Mouse (Mus musculus): ENCODE measurements around the gene Myh11. TPM values are rescaled to one million over a fixed set of nuclear protein-coding genes. Genes with fewer than 3 reads are reported as not detected.
A peak's percentile ranks its signal among the peaks of the same experiment; 100 is the strongest.

Gene Myh11
- polyA plus RNA-seq, 1 experiment from 2014 or later: 0.36 TPM

- H3K9me3 ChIP-seq (ENCODE audit: low read length): no peaks in the 10 kb centered on the region
- peaks cover 29% of the 10 kb centered on the region for H3K36me3 ChIP-seq (replicated peaks; ENCODE audit: insufficient read depth, low read length)
- TF ChIP-seq CTCF (IDR thresholded peaks at IDR 0.05; ENCODE audit: low read depth): peak; percentile 90
- no peak for TF ChIP-seq EP300 (IDR thresholded peaks at IDR 0.05; ENCODE audit: low read depth)
- no peaks in the 10 kb centered on the region for H3K27me3 ChIP-seq (ENCODE audit: insufficient read depth, low read length)
- ATAC-seq (no peak), DNase-seq (peak; percentile 63)
- H3K4me3 ChIP-seq (ENCODE audit: low read depth, low read length): no peak overlapping the region
- 51% methylated on average over 6 of the region's 6 CpGs for WGBS (ENCODE audit: insufficient replicate concordance)
- H3K4me2 ChIP-seq (ENCODE audit: low read depth, low read length): no peak overlapping the region
- no peak overlapping the region for H3K27ac ChIP-seq (ENCODE audit: low read depth)
- peaks cover 11% of the 10 kb centered on the region for H3K4me1 ChIP-seq (ENCODE audit: insufficient read depth)
- no peak overlapping the region for H3K9ac ChIP-seq (replicated peaks)
Measured at GRCm38 (mm10) chr16:14311371-14311770, 20.2 kb upstream of the Myh11 start.

- H3K36me3 ChIP-seq (replicated peaks; ENCODE audit: insufficient read depth, low read length): peaks cover 39% of the 10 kb centered on the region
- H3K4me1 ChIP-seq (ENCODE audit: insufficient read depth): peaks cover 3% of the 10 kb centered on the region; the same call in 1 of the 2 replicates
- ATAC-seq: no peak
- TF ChIP-seq CTCF (IDR thresholded peaks at IDR 0.05; ENCODE audit: low read depth) (no peak), EP300 (IDR thresholded peaks at IDR 0.05; ENCODE audit: low read depth) (peak; percentile 57)
- H3K4me2 ChIP-seq (ENCODE audit: low read depth, low read length): 0 out of 2 replicates have a peak overlapping the region, but pooled peaks have one; percentile 19
- no peaks in the 10 kb centered on the region for H3K9me3 ChIP-seq (ENCODE audit: low read length)
- H3K27me3 ChIP-seq (ENCODE audit: insufficient read depth, low read length): no peaks in the 10 kb centered on the region
- H3K27ac ChIP-seq (ENCODE audit: low read depth): peak overlapping the region; percentile 51; the same call in 1 of the 2 replicates
- 23% methylated on average over 3 of the region's 3 CpGs for WGBS (ENCODE audit: insufficient replicate concordance)
- H3K4me3 ChIP-seq (ENCODE audit: low read depth, low read length): no peak overlapping the region
- DNase-seq: no peak
- H3K9ac ChIP-seq (replicated peaks): no peak overlapping the region
Measured at GRCm38 (mm10) chr16:14309833-14310232, 18.7 kb upstream of the Myh11 start.

GRCm38 (mm10) chr16:14308245-14309073 lies 17.3 kb upstream of the Myh11 start:
- 58% methylated on average over 6 of the region's 6 CpGs for WGBS (ENCODE audit: insufficient replicate concordance)

GRCm38 (mm10) chr16:14307373-14307772 lies 16.2 kb upstream of the Myh11 start:
- Histone ChIP-seq H3K4me2 (ENCODE audit: low read depth, low read length) (no peak overlapping the region), H3K36me3 (replicated peaks; ENCODE audit: insufficient read depth, low read length) (peaks cover 48% of the 10 kb centered on the region), H3K9ac (replicated peaks) (no peak overlapping the region), H3K27me3 (ENCODE audit: insufficient read depth, low read length) (no peaks in the 10 kb centered on the region), H3K4me3 (ENCODE audit: low read depth, low read length) (no peak overlapping the region), H3K9me3 (ENCODE audit: low read length) (no peaks in the 10 kb centered on the region), H3K4me1 (ENCODE audit: insufficient read depth) (peaks cover 3% of the 10 kb centered on the region; the same call in 1 of the 2 replicates), H3K27ac (ENCODE audit: low read depth) (peak overlapping the region; percentile 82)
- TF ChIP-seq CTCF (IDR thresholded peaks at IDR 0.05; ENCODE audit: low read depth): no peak
- peak; percentile 58; the same call in 1 of the 2 replicates for TF ChIP-seq EP300 (IDR thresholded peaks at IDR 0.05; ENCODE audit: low read depth)
- DNase-seq (no peak), ATAC-seq (peak; percentile 47)
- WGBS (ENCODE audit: insufficient replicate concordance): 30% methylated on average over 1 of the region's 1 CpGs

More at GRCm38 (mm10) chr16:14308245-14309073, 17.3 kb upstream of the Myh11 start:
- Histone ChIP-seq H3K9ac (replicated peaks) (no peak overlapping the region), H3K4me3 (ENCODE audit: low read depth, low read length) (no peak overlapping the region), H3K4me2 (ENCODE audit: low read depth, low read length) (peak overlapping the region; percentile 40), H3K27me3 (ENCODE audit: insufficient read depth, low read length) (no peaks in the 10 kb centered on the region), H3K4me1 (ENCODE audit: insufficient read depth) (peaks cover 3% of the 10 kb centered on the region; the same call in 1 of the 2 replicates), H3K36me3 (replicated peaks; ENCODE audit: insufficient read depth, low read length) (peaks cover 49% of the 10 kb centered on the region), H3K9me3 (ENCODE audit: low read length) (no peaks in the 10 kb centered on the region), H3K27ac (ENCODE audit: low read depth) (peak overlapping the region; percentile 82)
- peak; percentile 92 for TF ChIP-seq EP300 (IDR thresholded peaks at IDR 0.05; ENCODE audit: low read depth)
- TF ChIP-seq CTCF (IDR thresholded peaks at IDR 0.05; ENCODE audit: low read depth): peak; percentile 42
- ATAC-seq (peak; percentile 90), DNase-seq (peak; percentile 24)

GRCm38 (mm10) chr16:14306451-14306850 lies 15.3 kb upstream of the Myh11 start:
- Histone ChIP-seq H3K27ac (ENCODE audit: low read depth) (no peak overlapping the region), H3K4me1 (ENCODE audit: insufficient read depth) (peaks cover 3% of the 10 kb centered on the region; the same call in 1 of the 2 replicates), H3K4me2 (ENCODE audit: low read depth, low read length) (no peak overlapping the region), H3K9ac (replicated peaks) (no peak overlapping the region), H3K36me3 (replicated peaks; ENCODE audit: insufficient read depth, low read length) (peaks cover 39% of the 10 kb centered on the region), H3K4me3 (ENCODE audit: low read depth, low read length) (no peak overlapping the region), H3K27me3 (ENCODE audit: insufficient read depth, low read length) (no peaks in the 10 kb centered on the region), H3K9me3 (ENCODE audit: low read length) (no peaks in the 10 kb centered on the region)
- WGBS (ENCODE audit: insufficient replicate concordance): 89% methylated on average over 1 of the region's 1 CpGs
- DNase-seq (no peak), ATAC-seq (no peak)
- TF ChIP-seq EP300 (IDR thresholded peaks at IDR 0.05; ENCODE audit: low read depth) (no peak), CTCF (IDR thresholded peaks at IDR 0.05; ENCODE audit: low read depth) (no peak)

- H3K4me3 ChIP-seq (ENCODE audit: low read depth, low read length): no peak overlapping the region
- peaks cover 48% of the 10 kb centered on the region for H3K36me3 ChIP-seq (replicated peaks; ENCODE audit: insufficient read depth, low read length)
- H3K27me3 ChIP-seq (ENCODE audit: insufficient read depth, low read length): no peaks in the 10 kb centered on the region
- TF ChIP-seq EP300 (IDR thresholded peaks at IDR 0.05; ENCODE audit: low read depth) (no peak), CTCF (IDR thresholded peaks at IDR 0.05; ENCODE audit: low read depth) (no peak)
- H3K9ac ChIP-seq (replicated peaks): no peak overlapping the region
- 82% methylated on average over 3 of the region's 3 CpGs for WGBS (ENCODE audit: insufficient replicate concordance)
- H3K27ac ChIP-seq (ENCODE audit: low read depth): no peak overlapping the region
- DNase-seq: no peak
- H3K4me2 ChIP-seq (ENCODE audit: low read depth, low read length): no peak overlapping the region
- no peak for ATAC-seq
- peaks cover 2% of the 10 kb centered on the region; the same call in 1 of the 2 replicates for H3K4me1 ChIP-seq (ENCODE audit: insufficient read depth)
- H3K9me3 ChIP-seq (ENCODE audit: low read length): no peaks in the 10 kb centered on the region
Measured at GRCm38 (mm10) chr16:14304791-14305190, 13.6 kb upstream of the Myh11 start.

All from liver, postnatal 0 days (tissue).